Mouse (Mus musculus): ENCODE data around the gene Maneal. TPM values are rescaled to one million over a fixed set of nuclear protein-coding genes. Genes with fewer than 3 reads are reported as not detected.

Maneal gene
- total RNA-seq, 2 experiments from 2014 or later = 0.07 to 0.17 TPM

Other genes starting within 250 kb of the Maneal start
- gene Pou3f1, start 205.4 kb downstream of the Maneal start, total RNA-seq (2015) = 0.05 TPM in 1 of 2 replicates, not detected in the other
- not detected in 2 replicates for gene Pou3f1, start 205.4 kb downstream of the Maneal start, total RNA-seq (2017)
- gene Utp11, start 168.6 kb downstream of the Maneal start, total RNA-seq (2015) = 78.0 and 81.5 TPM in 2 replicates
- 70.8 and 93.1 TPM in 2 replicates for gene Utp11, start 168.6 kb downstream of the Maneal start, total RNA-seq (2017)
- gene Fhl3, start 161.5 kb downstream of the Maneal start, total RNA-seq (2015) = 17.1 and 19.3 TPM in 2 replicates
- 4.9 and 5.3 TPM in 2 replicates for gene Fhl3, start 161.5 kb downstream of the Maneal start, total RNA-seq (2017)
- gene Sf3a3, start 147.4 kb downstream of the Maneal start, total RNA-seq (2015) = 98.5 and 113 TPM in 2 replicates
- 158 and 175 TPM in 2 replicates for gene Sf3a3, start 147.4 kb downstream of the Maneal start, total RNA-seq (2017)
- gene Inpp5b, start 120.3 kb downstream of the Maneal start, total RNA-seq (2015) = 32.9 and 36.0 TPM in 2 replicates
- gene Inpp5b, start 120.3 kb downstream of the Maneal start, total RNA-seq (2017) = 28.6 and 31.4 TPM in 2 replicates
- gene Mtf1, start 60.1 kb downstream of the Maneal start, total RNA-seq (2015) = 30.0 and 43.0 TPM in 2 replicates
- 27.8 and 35.8 TPM in 2 replicates for gene Mtf1, start 60.1 kb downstream of the Maneal start, total RNA-seq (2017)
- gene Yrdc, start 11.5 kb downstream of the Maneal start, total RNA-seq (2015) = 56.7 and 58.5 TPM in 2 replicates
- 22.7 and 32.8 TPM in 2 replicates for gene Yrdc, start 11.5 kb downstream of the Maneal start, total RNA-seq (2017)
- gene 1110065P20Rik, start 11.0 kb downstream of the Maneal start, total RNA-seq (2015) = 4.4 and 6.7 TPM in 2 replicates
- 4.0 and 6.3 TPM in 2 replicates for gene 1110065P20Rik, start 11.0 kb downstream of the Maneal start, total RNA-seq (2017)
- gene Epha10, start 18.7 kb upstream of the Maneal start, total RNA-seq (2015) = not detected in 2 replicates
- not detected in 2 replicates for gene Epha10, start 18.7 kb upstream of the Maneal start, total RNA-seq (2017)
- gene 9930104L06Rik, start 74.9 kb upstream of the Maneal start, total RNA-seq (2015) = 4.4 and 6.5 TPM in 2 replicates
- 7.9 and 9.1 TPM in 2 replicates for gene 9930104L06Rik, start 74.9 kb upstream of the Maneal start, total RNA-seq (2017)
- gene Cdca8, start 77.1 kb upstream of the Maneal start, total RNA-seq (2015) = 115 and 125 TPM in 2 replicates
- gene Cdca8, start 77.1 kb upstream of the Maneal start, total RNA-seq (2017) = 121 and 137 TPM in 2 replicates
- gene Rspo1, start 124.3 kb upstream of the Maneal start, total RNA-seq (2015) = 0.89 and 2.6 TPM in 2 replicates
- 0.41 and 0.71 TPM in 2 replicates for gene Rspo1, start 124.3 kb upstream of the Maneal start, total RNA-seq (2017)
- gene Gnl2, start 154.4 kb upstream of the Maneal start, total RNA-seq (2015) = 87.0 and 101 TPM in 2 replicates
- 133 and 205 TPM in 2 replicates for gene Gnl2, start 154.4 kb upstream of the Maneal start, total RNA-seq (2017)
- gene Dnali1, start 203.5 kb upstream of the Maneal start, total RNA-seq (2015) = 0.15 TPM in 1 of 2 replicates, not detected in the other
- gene Dnali1, start 203.5 kb upstream of the Maneal start, total RNA-seq (2017) = not detected in 2 replicates
- gene Snip1, start 204.5 kb upstream of the Maneal start, total RNA-seq (2015) = 22.0 and 28.6 TPM in 2 replicates
- 28.3 and 33.5 TPM in 2 replicates for gene Snip1, start 204.5 kb upstream of the Maneal start, total RNA-seq (2017)
- 37.5 and 48.8 TPM in 2 replicates for gene Meaf6, start 223.0 kb upstream of the Maneal start, total RNA-seq (2015)
- gene Meaf6, start 223.0 kb upstream of the Maneal start, total RNA-seq (2017) = 39.0 and 57.7 TPM in 2 replicates

All from megakaryocyte progenitor cell, adult 5-6 weeks (primary cell).